Mouse (Mus musculus) MEL (cell line): Measurements from ENCODE around the gene Ppip5k2. TPM values are rescaled to one million over a fixed set of nuclear protein-coding genes. Genes with fewer than 3 reads are reported as not detected.

Experiments used
- DNase-seq: peaks from one replicate; pipeline ENCODE4 v3.0.0; 2011; ENCODE audit warnings: low read depth, low spot score
- H3K27ac ChIP-seq: 2 replicates; pipeline ENCODE4 v1.5.1; 2012; ENCODE audit warnings: low read depth, mild to moderate bottlenecking, control low read depth, low read length, moderate library complexity; ENCODE audit not compliant: control insufficient read depth
- H3K27me3 ChIP-seq, 2 experiments: fragments of 150-350 bp in 1 of 2; sonication (generic) in 1 of 2; 2 replicates each; pipeline ENCODE4 v1.6.1; 2012; ENCODE audit warnings: low read length in 2 of 2, mild to moderate bottlenecking in 2 of 2, improper control_type of control experiment in 1 of 2, moderate library complexity in 1 of 2; ENCODE audit not compliant: insufficient read depth in 2 of 2, control insufficient read depth in 1 of 2
- H3K36me3 ChIP-seq, 2 experiments: 2 replicates each; pipeline ENCODE4 v1.6.1; 2012 to 2014; ENCODE audit warnings: low read length in 2 of 2, improper control_type of control experiment in 1 of 2, inconsistent platforms in 1 of 2, mild to moderate bottlenecking in 1 of 2; ENCODE audit not compliant: insufficient read depth in 2 of 2, control insufficient read depth in 1 of 2
- H3K4me1 ChIP-seq, 2 experiments: fragments of 150-350 bp in 1 of 2; sonication (generic) in 1 of 2; 2 replicates each; pipeline ENCODE4 v1.6.1; 2012; ENCODE audit warnings: low read length in 2 of 2, improper control_type of control experiment in 1 of 2, mild to moderate bottlenecking in 1 of 2; ENCODE audit not compliant: insufficient read depth in 2 of 2, control insufficient read depth in 1 of 2
- H3K4me3 ChIP-seq, 2 experiments: fragments of 150-350 bp in 1 of 2; sonication (generic) in 1 of 2; 2 replicates each; pipeline ENCODE4 v1.5.1; 2012; ENCODE audit warnings: low read depth in 2 of 2, low read length in 2 of 2, mild to moderate bottlenecking in 2 of 2, moderate library complexity in 2 of 2, control low read depth in 1 of 2, improper control_type of control experiment in 1 of 2; ENCODE audit not compliant: control insufficient read depth in 1 of 2, insufficient read depth in 1 of 2
- H3K79me2 ChIP-seq: 2 replicates; pipeline ENCODE4 v1.6.1; 2012; ENCODE audit warnings: mild to moderate bottlenecking, low read length, moderate library complexity; ENCODE audit not compliant: control insufficient read depth, poor library complexity, insufficient read depth
- H3K9ac ChIP-seq: 2 replicates; pipeline ENCODE4 v1.6.1; 2012; ENCODE audit warnings: low read depth, mild to moderate bottlenecking, control low read depth, low read length, moderate library complexity; ENCODE audit not compliant: control insufficient read depth, poor library complexity, severe bottlenecking
- H3K9me3 ChIP-seq: fragments of 150-350 bp; sonication (generic); replicated peaks from 2 replicates; pipeline ENCODE4 v1.6.1; 2012; ENCODE audit warnings: mild to moderate bottlenecking, low read length, improper control_type of control experiment, moderate library complexity; ENCODE audit not compliant: insufficient read depth
- CHD1 ChIP-seq: IDR thresholded peaks from 2 replicates; pipeline ENCODE4 v1.6.1; 2012; ENCODE audit warnings: low read depth, mild to moderate bottlenecking, inconsistent platforms, low read length, improper control_type of control experiment
- CTCF ChIP-seq, 3 experiments: IDR thresholded peaks in 2 of 3; conservative IDR thresholded peaks in 1 of 3; 2 replicates each; pipeline ENCODE4 v1.5.1; 2011 to 2012; ENCODE audit warnings: low read length in 3 of 3, low read depth in 2 of 3, mild to moderate bottlenecking in 2 of 3, improper control_type of control experiment in 1 of 3, inconsistent platforms in 1 of 3, mixed read lengths in 1 of 3, moderate library complexity in 1 of 3; ENCODE audit not compliant: control insufficient read depth in 1 of 3, insufficient read depth in 1 of 3, poor library complexity in 1 of 3, severe bottlenecking in 1 of 3
- E2F4 ChIP-seq: IDR thresholded peaks from 2 replicates; pipeline ENCODE4 v1.6.1; 2011; ENCODE audit warnings: low read depth, low read length, improper control_type of control experiment, borderline replicate concordance
- ELF1 ChIP-seq: IDR thresholded peaks from 2 replicates; pipeline ENCODE4 v1.6.1; 2014; ENCODE audit warnings: low read depth, mild to moderate bottlenecking, inconsistent platforms, low read length, improper control_type of control experiment, moderate library complexity
- EP300 ChIP-seq, 2 experiments: IDR thresholded peaks; 2 replicates each; pipeline ENCODE4 v1.6.1; 2011; ENCODE audit warnings: improper control_type of control experiment in 2 of 2, low read length in 2 of 2, low read depth in 1 of 2, mild to moderate bottlenecking in 1 of 2
- GABPA ChIP-seq: IDR thresholded peaks from 2 replicates; pipeline ENCODE4 v1.6.1; 2012; ENCODE audit warnings: low read depth, mild to moderate bottlenecking, inconsistent platforms, low read length, improper control_type of control experiment, moderate library complexity
- GATA1 ChIP-seq: IDR thresholded peaks from 2 replicates; pipeline ENCODE4 v1.6.1; 2011; ENCODE audit warnings: low read depth, low read length, improper control_type of control experiment
- HCFC1 ChIP-seq: IDR thresholded peaks from 2 replicates; pipeline ENCODE4 v1.6.1; 2012; ENCODE audit warnings: low read depth, mild to moderate bottlenecking, inconsistent platforms, low read length, improper control_type of control experiment, moderate library complexity
- JUND ChIP-seq: IDR thresholded peaks from 2 replicates; pipeline ENCODE4 v1.6.1; 2011; ENCODE audit warnings: low read depth, mild to moderate bottlenecking, improper control_type of control experiment, low read length
- MAFK ChIP-seq: IDR thresholded peaks from 2 replicates; pipeline ENCODE4 v1.6.1; 2011; ENCODE audit warnings: low read depth, mild to moderate bottlenecking, low read length, improper control_type of control experiment, borderline replicate concordance
- MAX ChIP-seq: IDR thresholded peaks from 2 replicates; pipeline ENCODE4 v1.6.1; 2011; ENCODE audit warnings: low read length, improper control_type of control experiment
- MAZ ChIP-seq: IDR thresholded peaks from 2 replicates; pipeline ENCODE4 v1.6.1; 2012; ENCODE audit warnings: low read depth, mild to moderate bottlenecking, inconsistent platforms, low read length, improper control_type of control experiment
- MEF2A ChIP-seq: IDR thresholded peaks from 2 replicates; pipeline ENCODE4 v1.6.1; 2014; ENCODE audit warnings: low read depth, mild to moderate bottlenecking, inconsistent platforms, low read length, improper control_type of control experiment; ENCODE audit not compliant: poor library complexity, insufficient replicate concordance, severe bottlenecking; ENCODE audit errors: extremely low read depth
- MXI1 ChIP-seq: IDR thresholded peaks from 2 replicates; pipeline ENCODE4 v1.6.1; 2011; ENCODE audit warnings: mild to moderate bottlenecking, low read depth, low read length, improper control_type of control experiment
- MYB ChIP-seq: IDR thresholded peaks from 2 replicates; pipeline ENCODE4 v1.6.1; 2011; ENCODE audit warnings: mild to moderate bottlenecking, low read depth, low read length, improper control_type of control experiment
- MYC ChIP-seq: IDR thresholded peaks from 2 replicates; pipeline ENCODE4 v1.6.1; 2011; ENCODE audit warnings: low read depth, mild to moderate bottlenecking, low read length, improper control_type of control experiment, moderate library complexity
- NELFE ChIP-seq: IDR thresholded peaks from 2 replicates; pipeline ENCODE4 v1.6.1; 2011; ENCODE audit warnings: low read depth, low read length, improper control_type of control experiment
- POLR2A ChIP-seq, 2 experiments: IDR thresholded peaks; 2 replicates each; pipeline ENCODE4 v1.6.1; 2011 to 2012; ENCODE audit warnings: low read length in 2 of 2, mild to moderate bottlenecking in 2 of 2, control low read depth in 1 of 2, improper control_type of control experiment in 1 of 2, low read depth in 1 of 2, moderate library complexity in 1 of 2; ENCODE audit not compliant: control insufficient read depth in 1 of 2, insufficient read depth in 1 of 2, poor library complexity in 1 of 2
- POLR2AphosphoS2 ChIP-seq: IDR thresholded peaks from 2 replicates; pipeline ENCODE4 v1.6.1; 2011; ENCODE audit warnings: low read length, improper control_type of control experiment
- POLR2AphosphoS5 ChIP-seq: IDR thresholded peaks from 2 replicates; pipeline ENCODE4 v1.6.1; 2012; ENCODE audit warnings: low read depth, borderline replicate concordance, mild to moderate bottlenecking, inconsistent platforms, low read length, moderate library complexity, mixed read lengths
- SIN3A ChIP-seq: IDR thresholded peaks from 2 replicates; pipeline ENCODE4 v1.6.1; 2012; ENCODE audit warnings: low read length, improper control_type of control experiment, inconsistent platforms
- TBP ChIP-seq: IDR thresholded peaks from 2 replicates; pipeline ENCODE4 v1.8.0; 2011; ENCODE audit warnings: low read depth, low read length, improper control_type of control experiment
- TCF12 ChIP-seq: IDR thresholded peaks from 2 replicates; pipeline ENCODE4 v1.6.1; 2014; ENCODE audit warnings: low read depth, mild to moderate bottlenecking, inconsistent platforms, low read length, improper control_type of control experiment, moderate library complexity
- UBTF ChIP-seq: IDR thresholded peaks from 2 replicates; pipeline ENCODE4 v1.6.1; 2012; ENCODE audit warnings: low read depth, mild to moderate bottlenecking, inconsistent platforms, low read length, improper control_type of control experiment, moderate library complexity, borderline replicate concordance; ENCODE audit not compliant: insufficient read depth
- USF1 ChIP-seq: IDR thresholded peaks from 2 replicates; pipeline ENCODE4 v1.6.1; 2014; ENCODE audit warnings: low read depth, mild to moderate bottlenecking, inconsistent platforms, low read length, improper control_type of control experiment, moderate library complexity
- USF2 ChIP-seq, 2 experiments: IDR thresholded peaks; 2 replicates each; pipeline ENCODE4 v1.6.1; 2011 to 2012; ENCODE audit warnings: improper control_type of control experiment in 2 of 2, low read length in 2 of 2, borderline replicate concordance in 1 of 2, inconsistent platforms in 1 of 2, low read depth in 1 of 2, mild to moderate bottlenecking in 1 of 2; ENCODE audit not compliant: insufficient read depth in 1 of 2
- ZC3H11A ChIP-seq: IDR thresholded peaks from 2 replicates; pipeline ENCODE4 v1.6.1; 2012; ENCODE audit warnings: low read depth, mild to moderate bottlenecking, inconsistent platforms, low read length, improper control_type of control experiment
- ZKSCAN1 ChIP-seq: IDR thresholded peaks from 2 replicates; pipeline ENCODE4 v1.6.1; 2012; ENCODE audit warnings: low read depth, mild to moderate bottlenecking, inconsistent platforms, low read length, improper control_type of control experiment, moderate library complexity
- ZMIZ1 ChIP-seq: IDR thresholded peaks from 2 replicates; pipeline ENCODE4 v1.6.1; 2012; ENCODE audit warnings: low read depth, mild to moderate bottlenecking, inconsistent platforms, low read length, improper control_type of control experiment, moderate library complexity
- ZNF384 ChIP-seq: IDR thresholded peaks from 2 replicates; pipeline ENCODE4 v1.6.1; 2012; ENCODE audit warnings: low read depth, mild to moderate bottlenecking, inconsistent platforms, low read length, improper control_type of control experiment
- polyA plus RNA-seq, 2 experiments: library from polyadenylated mRNA; stranded (reverse) in 1 of 2; unstranded in 1 of 2; fragments of >175 nt in 1 of 2; fragments of >200 nt in 1 of 2; gene quantifications; 2 replicates each; pipeline versions ENCODE4 v1.2.1 to v1.2.4; 2012; ENCODE audit warnings: low replicate concordance in 2 of 2, low read depth in 1 of 2; ENCODE audit not compliant: insufficient read length in 2 of 2, insufficient read depth in 1 of 2, missing spikeins in 1 of 2
- total RNA-seq: library from RNA; depleted of rRNA; stranded (reverse); fragments of 300-350 nt; gene quantifications from 2 replicates; pipeline ENCODE4 v1.2.3, GENCODE M21; 2012

Gene Ppip5k2
- total and polyA plus RNA-seq, 3 experiments, result 47.2 to 651 (median 60.7) TPM

- no peak; the same call in 1 of the 2 replicates for TF ChIP-seq SIN3A
- TF ChIP-seq MXI1, result peak; percentile 39; the same call in 1 of the 2 replicates
- 0 out of 2 replicates have a peak, but pooled peaks have one; percentile 41 for TF ChIP-seq MYC
- no peak; the same call in 1 of the 2 replicates for TF ChIP-seq NELFE
- TF ChIP-seq GATA1, result peak; percentile 69; the same call in 1 of the 2 replicates
- TF ChIP-seq ZKSCAN1, result no peak
- peak; percentile 65 for TF ChIP-seq MYB
- TF ChIP-seq CTCF (IDR thresholded peaks at IDR 0.05 in 2 of 3, conservative IDR thresholded peaks at IDR 0.05 in 1 of 3; ENCODE audit: control insufficient read depth in 1 of 3, insufficient read depth in 1 of 3, low read depth in 2 of 3, low read length in 3 of 3, poor library complexity in 1 of 3, severe bottlenecking in 1 of 3), result peak in 1 of 3 experiments; percentile 7; a peak in 1 of 6 replicates
- TF ChIP-seq TCF12, result peak; percentile 95
- TF ChIP-seq USF1, result no peak
- no peak for TF ChIP-seq POLR2AphosphoS5
- TF ChIP-seq ZNF384, result no peak
- TF ChIP-seq MAFK, result no peak
- peak; percentile 65 to 90 for TF ChIP-seq EP300 (IDR thresholded peaks at IDR 0.05; ENCODE audit: low read depth in 1 of 2, low read length in 2 of 2)
- no peak for TF ChIP-seq ZC3H11A
- no peak; the same call in 1 of the 2 replicates for TF ChIP-seq MAZ
- no peak for TF ChIP-seq GABPA
- TF ChIP-seq E2F4, result no peak
- TF ChIP-seq POLR2AphosphoS2, result no peak
- TF ChIP-seq HCFC1, result peak; percentile 13; the same call in 1 of the 2 replicates
- no peak; the same call in 1 of the 2 replicates for TF ChIP-seq JUND
Measured at GRCm38 (mm10) chr1:97660687-97661405, 109.4 kb downstream of the Ppip5k2 start (continued).

- Histone ChIP-seq H3K79me2 (peaks cover 53% of the 10 kb centered on the region), H3K4me1 (peaks cover 10 to 16% of the 10 kb centered on the region in 2 experiments), H3K4me3 (peak overlapping the region; percentile 79 to 97), H3K9me3 (no peaks in the 10 kb centered on the region), H3K27ac (peak overlapping the region; percentile 68), H3K36me3 (peaks cover 0 to 32% of the 10 kb centered on the region in 2 experiments; a peak in 2 of 4 replicates), H3K27me3 (no peaks in the 10 kb centered on the region), H3K9ac (peak overlapping the region; percentile 91)
- peak; percentile 83 for DNase-seq
- TF ChIP-seq ZNF384 (no peak), UBTF (no peak), MAX (peak; percentile 34; the same call in 1 of the 2 replicates), ZC3H11A (no peak), POLR2A (IDR thresholded peaks at IDR 0.05; ENCODE audit: control insufficient read depth in 1 of 2, insufficient read depth in 1 of 2, low read depth in 1 of 2, low read length in 2 of 2, poor library complexity in 1 of 2) (no peak), SIN3A (peak; percentile 43), NELFE (no peak), TBP (peak; percentile 44; the same call in 1 of the 2 replicates), CTCF (IDR thresholded peaks at IDR 0.05 in 2 of 3, conservative IDR thresholded peaks at IDR 0.05 in 1 of 3; ENCODE audit: control insufficient read depth in 1 of 3, insufficient read depth in 1 of 3, low read depth in 2 of 3, low read length in 3 of 3, poor library complexity in 1 of 3, severe bottlenecking in 1 of 3) (no peak), MAZ (no peak), MEF2A (no peak), ZMIZ1 (no peak), ELF1 (no peak), CHD1 (no peak), POLR2AphosphoS2 (no peak), USF1 (no peak), TCF12 (no peak), MAFK (no peak), USF2 (IDR thresholded peaks at IDR 0.05; ENCODE audit: borderline replicate concordance in 1 of 2, insufficient read depth in 1 of 2, low read depth in 1 of 2, low read length in 2 of 2) (no peak)
Measured at GRCm38 (mm10) chr1:97659405-97659804, 110.8 kb downstream of the Ppip5k2 start.
